Mouse (Mus musculus) embryonic facial prominence, embryonic 13.5 days (tissue): Measurements from ENCODE around the gene Abat. TPM values are rescaled to one million over a fixed set of nuclear protein-coding genes. Genes with fewer than 3 reads are reported as not detected.
"Not testable (repeated sequence)": the region's sequence is repeated elsewhere in the genome, so short reads cannot be mapped to it uniquely, and the experiment has no call there.

Experiments used
- ATAC-seq: fragments of 200-750 bp; cut with Nextera tagmentation; 2 replicates; pipeline ENCODE4 v1.8.0; 2017; ENCODE audit warnings: low read depth; ENCODE audit not compliant: insufficient number of reproducible peaks, insufficient read depth, low FRiP score, low TSS enrichment
- H3K27ac ChIP-seq: fragments of 300-500 bp; sonication (generic); 2 replicates; pipeline ENCODE4 v1.5.1; 2015; ENCODE audit warnings: moderate library complexity, mild to moderate bottlenecking, inconsistent platforms
- H3K27me3 ChIP-seq: fragments of 300-500 bp; sonication (generic); 2 replicates; pipeline ENCODE4 v1.6.1; 2015; ENCODE audit warnings: mild to moderate bottlenecking, inconsistent platforms
- H3K36me3 ChIP-seq: fragments of 300-500 bp; sonication (generic); 2 replicates; pipeline ENCODE4 v1.6.1; 2015; ENCODE audit warnings: mild to moderate bottlenecking, inconsistent platforms
- H3K4me1 ChIP-seq: fragments of 300-500 bp; sonication (generic); 2 replicates; pipeline ENCODE4 v1.6.1; 2015; ENCODE audit warnings: inconsistent platforms
- H3K4me2 ChIP-seq: fragments of 300-500 bp; sonication (generic); 2 replicates; pipeline ENCODE4 v1.6.1; 2015; ENCODE audit warnings: moderate library complexity, mild to moderate bottlenecking, inconsistent platforms
- H3K4me3 ChIP-seq: fragments of 300-500 bp; sonication (generic); 2 replicates; pipeline ENCODE4 v1.5.1; 2015; ENCODE audit warnings: mild to moderate bottlenecking, inconsistent platforms
- H3K9ac ChIP-seq: fragments of 300-500 bp; sonication (generic); 2 replicates; pipeline ENCODE4 v1.6.1; 2015; ENCODE audit warnings: mild to moderate bottlenecking, inconsistent platforms
- H3K9me3 ChIP-seq: fragments of 300-500 bp; sonication (generic); 2 replicates; pipeline ENCODE4 v1.6.1; 2016; ENCODE audit warnings: inconsistent platforms
- WGBS: fragments of 180-500 bp; shearing (Covaris S2); methylation state at CpG from one replicate; pipeline ENCODE4 v1.1.7; 2015; ENCODE audit warnings: mixed read lengths; 5-methylcytosine and 5-hydroxymethylcytosine counted together
- polyA plus RNA-seq: library from polyadenylated mRNA; unstranded; fragments of >200 nt; fragmentation: Nextera tagmentation; extraction: Ambion mirVana; gene quantifications from 2 replicates; pipeline ENCODE4 v1.2.1, GENCODE M21; 2015

The Abat gene
- polyA plus RNA-seq, 1 experiment from 2014 or later, result 25.2 TPM

DNA sequence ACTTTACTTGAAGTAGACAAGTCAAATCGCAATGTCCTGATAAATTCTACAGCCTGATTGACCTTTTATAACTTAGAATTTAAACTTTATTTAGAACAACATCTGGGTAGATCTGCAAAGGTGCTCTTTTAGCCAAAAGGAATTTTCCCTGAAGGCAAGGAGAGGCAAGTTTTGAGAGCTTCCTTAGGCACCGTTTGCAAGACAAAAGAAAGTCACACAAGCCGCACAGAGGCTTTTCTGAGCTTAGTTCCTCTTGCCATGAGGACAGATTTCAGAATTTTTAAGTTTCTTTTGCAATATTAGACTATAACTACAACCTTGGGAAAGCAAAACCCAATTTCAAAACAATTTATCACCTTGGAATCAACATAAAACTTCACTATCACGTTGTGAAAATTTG lies 47.9 kb downstream of the Abat start:
- ATAC-seq, H3K36me3 ChIP-seq, H3K4me1 ChIP-seq, H3K4me3 ChIP-seq, H3K27me3 ChIP-seq, H3K9ac ChIP-seq, H3K4me2 ChIP-seq, H3K27ac ChIP-seq: not testable (repeated sequence)
- H3K9me3 ChIP-seq, result peaks cover 11% of the 10 kb centered on the region
- 33% methylated on average over 4 of the region's 4 CpGs for WGBS

DNA sequence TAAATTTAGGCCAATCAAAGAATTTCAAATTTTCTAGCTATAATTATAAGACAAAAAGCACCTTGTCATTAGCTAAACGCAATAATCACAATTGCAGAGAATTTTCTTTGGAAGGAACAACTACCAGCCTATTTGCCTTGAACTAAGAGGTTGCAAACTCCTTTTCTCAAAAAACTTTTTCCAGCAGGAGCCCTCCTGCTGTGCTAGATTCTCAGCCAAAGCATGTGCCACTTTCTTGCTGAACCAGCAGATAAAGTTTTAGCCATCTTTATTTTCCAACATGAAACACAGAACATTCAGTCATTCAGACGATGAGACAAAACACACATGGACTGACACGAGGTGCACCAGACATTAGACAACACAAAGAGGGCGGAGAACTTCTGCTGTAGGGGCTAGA lies 48.6 kb downstream of the Abat start:
- ATAC-seq, H3K4me2 ChIP-seq, H3K4me3 ChIP-seq, H3K36me3 ChIP-seq, H3K27me3 ChIP-seq, H3K4me1 ChIP-seq, H3K9ac ChIP-seq, H3K27ac ChIP-seq: not testable (repeated sequence)
- 42% methylated on average over 4 of the region's 4 CpGs for WGBS
- H3K9me3 ChIP-seq, result peaks cover 11% of the 10 kb centered on the region

DNA sequence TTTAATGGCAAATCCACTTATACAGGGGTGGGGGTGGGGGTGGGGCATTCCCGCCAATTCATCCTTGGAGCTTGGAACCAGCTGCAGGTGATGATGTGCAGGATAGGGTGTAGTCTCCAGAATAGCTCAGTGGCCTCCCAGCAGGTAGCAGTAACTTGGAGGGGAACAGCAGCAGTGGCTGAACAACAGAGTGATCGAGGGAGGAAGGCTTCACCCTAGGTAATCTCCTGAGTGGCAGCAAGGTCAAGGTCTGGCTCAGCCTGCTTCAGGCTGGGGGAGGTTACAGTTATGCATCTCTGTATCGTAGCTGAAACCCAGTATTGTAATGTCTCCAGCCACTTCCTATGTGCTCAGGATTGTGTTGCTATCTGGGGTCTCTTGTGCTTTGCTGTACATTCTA lies 49.6 kb downstream of the Abat start:
- not testable (repeated sequence) for H3K36me3 ChIP-seq, H3K9ac ChIP-seq, H3K27ac ChIP-seq, H3K4me2 ChIP-seq, H3K4me1 ChIP-seq, H3K27me3 ChIP-seq, H3K4me3 ChIP-seq, ATAC-seq
- H3K9me3 ChIP-seq, result peaks cover 11% of the 10 kb centered on the region
- WGBS, result 65% methylated on average over 3 of the region's 3 CpGs

DNA sequence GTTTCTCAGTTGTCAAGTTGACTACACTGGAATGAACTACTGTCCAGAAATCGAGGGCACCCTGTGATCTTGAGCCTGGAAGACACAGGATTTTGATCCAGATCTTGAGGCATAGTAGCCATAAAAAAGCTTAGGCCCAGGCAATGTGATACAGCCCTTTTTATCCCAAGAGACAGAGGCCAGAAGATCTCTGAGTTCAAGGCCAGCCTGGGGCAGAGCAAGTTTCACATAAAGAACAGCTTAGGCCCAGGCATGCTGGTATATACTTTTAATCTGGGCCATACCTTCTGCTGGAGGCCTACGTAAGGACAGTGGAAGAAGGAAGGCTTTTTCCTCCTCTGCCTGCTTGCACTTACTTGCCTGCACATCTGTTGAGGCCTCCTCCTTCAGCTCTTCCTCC lies 51.6 kb downstream of the Abat start:
- Histone ChIP-seq H3K4me3 (no peak overlapping the region), H3K27ac (no peak overlapping the region), H3K4me1 (no peaks in the 10 kb centered on the region), H3K4me2 (no peak overlapping the region), H3K9ac (no peak overlapping the region), H3K27me3 (no peaks in the 10 kb centered on the region), H3K9me3 (peaks cover 5% of the 10 kb centered on the region), H3K36me3 (peaks cover 3% of the 10 kb centered on the region; the same call in 1 of the 2 replicates)
- ATAC-seq, result no peak
- 82% methylated on average over 2 of the region's 2 CpGs for WGBS

DNA sequence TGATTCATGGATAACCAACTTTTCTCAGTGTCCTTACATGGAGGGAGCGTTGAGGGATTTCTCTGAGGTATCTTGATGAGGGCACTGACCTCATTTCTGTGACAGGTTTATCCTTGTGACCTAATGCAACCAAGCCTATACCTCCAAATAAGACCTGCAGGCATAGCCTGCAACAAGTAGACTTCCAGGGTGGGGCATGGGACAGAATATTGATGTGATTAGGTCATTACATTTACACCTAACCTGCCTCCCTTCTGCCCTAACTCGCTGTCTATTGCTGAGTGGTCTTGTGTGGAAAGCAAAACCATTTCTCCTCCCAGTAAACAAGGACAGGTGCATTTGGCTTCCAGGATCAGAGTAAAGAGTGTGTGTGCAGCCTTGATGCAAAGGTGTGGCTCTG lies 52.3 kb downstream of the Abat start:
- no peak for ATAC-seq
- 81% methylated on average over 2 of the region's 2 CpGs for WGBS
- no peak overlapping the region for H3K27ac ChIP-seq

DNA sequence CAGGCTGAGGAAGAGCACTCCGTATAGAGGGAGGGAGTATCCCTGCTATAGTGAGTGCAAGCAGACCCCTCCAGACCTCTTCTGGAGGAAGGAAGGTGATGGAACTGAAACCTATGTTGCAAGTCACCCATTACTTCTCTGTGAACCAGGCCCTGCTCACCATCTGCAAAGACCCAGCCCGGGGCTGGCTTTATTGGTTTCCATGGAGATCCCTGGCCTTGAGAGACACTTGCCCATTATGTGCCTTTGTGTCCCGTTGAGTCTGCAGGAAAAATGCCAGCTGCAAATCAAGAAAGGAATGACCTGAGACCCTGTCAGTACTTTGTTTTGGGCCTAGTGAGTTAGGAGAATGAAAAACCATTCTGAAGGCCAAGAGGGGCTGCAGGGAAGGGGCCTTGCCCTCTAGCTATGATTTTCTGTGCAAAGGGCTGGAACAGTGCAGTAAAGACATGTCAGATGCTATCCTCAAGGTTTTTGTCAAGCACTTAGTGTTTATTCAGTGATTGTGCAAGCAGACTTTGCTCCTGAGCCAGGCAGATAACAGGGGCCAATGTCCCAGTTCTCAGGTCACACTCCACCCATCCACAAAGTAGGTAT lies 53.0 kb downstream of the Abat start:
- Histone ChIP-seq H3K4me3 (no peak overlapping the region), H3K4me1 (no peaks in the 10 kb centered on the region), H3K36me3 (no peaks in the 10 kb centered on the region), H3K9me3 (no peaks in the 10 kb centered on the region), H3K27ac (no peak overlapping the region), H3K4me2 (no peak overlapping the region), H3K9ac (no peak overlapping the region), H3K27me3 (no peaks in the 10 kb centered on the region)
- 14% methylated on average over 3 of the region's 3 CpGs for WGBS
- no peak for ATAC-seq

More for the DNA sequence above, 52.3 kb downstream of the Abat start:
- Histone ChIP-seq H3K36me3 (no peaks in the 10 kb centered on the region), H3K4me1 (no peaks in the 10 kb centered on the region), H3K4me3 (no peak overlapping the region), H3K27me3 (no peaks in the 10 kb centered on the region), H3K9me3 (no peaks in the 10 kb centered on the region), H3K4me2 (no peak overlapping the region), H3K9ac (no peak overlapping the region)

DNA sequence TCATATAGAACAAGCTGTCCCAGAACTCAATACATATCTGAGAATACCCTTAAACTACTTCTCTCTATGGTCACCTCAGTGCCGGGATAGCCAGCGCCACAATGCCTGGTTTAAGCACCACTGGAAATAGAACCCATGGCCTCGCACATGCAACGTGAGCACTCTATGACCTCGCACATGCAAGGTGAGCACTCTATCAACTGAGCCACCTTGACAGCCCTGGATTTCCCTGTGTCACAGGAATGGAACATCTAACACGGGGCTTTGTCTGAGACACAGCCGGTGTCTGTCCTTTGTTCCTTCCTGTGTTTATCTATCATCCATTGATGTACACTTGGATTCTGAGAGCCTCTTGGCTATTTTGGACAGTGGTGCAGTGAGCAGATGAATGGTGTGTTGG lies 55.7 kb downstream of the Abat start:
- ATAC-seq, result no peak
- no peak overlapping the region for H3K9ac ChIP-seq
- WGBS, result 88% methylated on average over 7 of the region's 7 CpGs

DNA sequence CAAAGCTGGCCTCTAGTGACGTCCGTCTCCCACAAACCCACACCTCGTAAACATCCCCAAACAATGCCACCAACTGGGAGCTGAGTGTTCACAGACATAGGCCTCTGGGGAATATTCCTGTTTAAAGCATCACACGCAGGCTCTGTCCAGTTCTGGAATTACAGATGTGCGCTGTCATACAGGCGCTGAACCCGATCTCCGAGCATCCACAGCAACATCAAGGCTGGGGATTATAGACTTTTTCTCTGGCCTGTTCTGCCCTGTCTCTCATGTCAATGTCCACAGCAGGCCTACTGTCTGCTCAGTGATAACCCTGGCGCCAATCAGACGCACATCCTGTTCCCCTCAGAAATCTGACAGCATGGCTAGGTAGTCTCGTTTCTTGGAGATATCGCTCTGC lies 57.1 kb downstream of the Abat start:
- peaks cover 20% of the 10 kb centered on the region for H3K36me3 ChIP-seq
- H3K27me3 ChIP-seq, result no peaks in the 10 kb centered on the region
- H3K4me2 ChIP-seq, result no peak overlapping the region
- no peak overlapping the region for H3K9ac ChIP-seq
- H3K4me3 ChIP-seq, result no peak overlapping the region
- H3K4me1 ChIP-seq, result no peaks in the 10 kb centered on the region
- 80% methylated on average over 12 of the region's 12 CpGs for WGBS
- no peak for ATAC-seq
- H3K27ac ChIP-seq, result no peak overlapping the region
- no peaks in the 10 kb centered on the region for H3K9me3 ChIP-seq

More for the DNA sequence above, 55.7 kb downstream of the Abat start:
- H3K4me2 ChIP-seq, result no peak overlapping the region
- no peaks in the 10 kb centered on the region for H3K4me1 ChIP-seq
- peaks cover 7% of the 10 kb centered on the region; the same call in 1 of the 2 replicates for H3K36me3 ChIP-seq
- H3K27ac ChIP-seq, result no peak overlapping the region
- no peaks in the 10 kb centered on the region for H3K9me3 ChIP-seq
- no peak overlapping the region for H3K4me3 ChIP-seq
- no peaks in the 10 kb centered on the region for H3K27me3 ChIP-seq

DNA sequence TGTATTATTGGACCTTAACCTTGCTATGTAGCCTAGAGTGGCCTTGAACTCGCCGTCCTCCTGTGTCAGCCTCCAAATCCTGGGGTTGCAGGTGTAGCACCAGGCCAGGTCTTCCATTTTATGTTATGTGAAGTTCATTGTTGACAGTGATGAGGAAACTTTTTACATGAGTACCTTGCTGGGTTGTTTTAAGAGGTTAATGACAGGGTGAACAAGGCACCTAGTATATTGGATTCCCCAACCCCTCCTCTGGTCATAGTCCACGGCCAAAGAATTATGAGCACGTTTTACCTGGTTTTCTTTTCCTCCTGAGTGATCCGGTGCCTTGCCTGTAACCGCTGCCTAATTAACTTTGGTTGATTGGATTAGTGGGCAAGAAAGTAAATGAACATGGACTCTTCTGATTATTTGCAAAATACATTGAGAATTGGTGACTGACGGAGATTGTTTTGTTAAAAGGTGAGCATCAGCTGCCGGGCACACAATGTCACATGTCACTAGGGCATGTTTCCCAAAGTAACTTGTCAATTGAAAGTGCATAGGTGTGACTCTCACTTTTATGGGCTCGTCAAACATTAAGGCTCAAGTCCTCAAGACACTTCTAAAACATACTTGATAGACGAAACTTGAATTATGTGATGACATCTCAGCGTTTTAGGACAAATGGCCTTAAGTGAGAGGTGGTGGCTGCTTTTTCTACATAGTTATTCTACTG lies 57.8 kb downstream of the Abat start:
- ATAC-seq, result no peak
- Histone ChIP-seq H3K36me3 (peaks cover 20% of the 10 kb centered on the region), H3K4me1 (no peaks in the 10 kb centered on the region), H3K4me2 (no peak overlapping the region), H3K4me3 (no peak overlapping the region), H3K27ac (no peak overlapping the region), H3K9me3 (no peaks in the 10 kb centered on the region), H3K9ac (no peak overlapping the region), H3K27me3 (no peaks in the 10 kb centered on the region)
- 81% methylated on average over 11 of the region's 11 CpGs for WGBS

DNA sequence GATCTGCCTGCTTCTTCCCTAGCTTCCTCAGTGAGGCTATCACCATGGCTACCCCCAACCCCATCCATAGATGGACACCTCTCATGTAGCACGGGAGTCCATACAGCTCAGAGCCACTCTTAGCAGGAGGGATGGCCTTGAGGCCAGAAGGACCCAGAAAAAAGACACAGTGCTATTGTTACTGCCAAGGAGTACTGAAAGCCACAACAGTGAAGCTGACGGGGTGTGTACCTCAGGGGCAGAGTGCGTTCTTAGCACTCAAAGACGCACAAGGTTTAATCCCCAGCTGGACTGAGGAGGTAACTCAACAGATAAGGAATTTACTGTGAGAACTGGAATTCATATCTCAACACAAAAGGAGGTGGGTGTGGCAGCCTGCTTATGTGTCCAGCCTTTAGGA lies 59.8 kb downstream of the Abat start:
- H3K9me3 ChIP-seq, result no peaks in the 10 kb centered on the region
- no peak overlapping the region for H3K9ac ChIP-seq
- WGBS, result 68% methylated on average over 4 of the region's 4 CpGs
- H3K4me3 ChIP-seq, result no peak overlapping the region
- H3K27ac ChIP-seq, result no peak overlapping the region
- H3K4me1 ChIP-seq, result no peaks in the 10 kb centered on the region
- peaks cover 20% of the 10 kb centered on the region for H3K36me3 ChIP-seq
- no peaks in the 10 kb centered on the region for H3K27me3 ChIP-seq
- ATAC-seq, result no peak
- H3K4me2 ChIP-seq, result no peak overlapping the region

DNA sequence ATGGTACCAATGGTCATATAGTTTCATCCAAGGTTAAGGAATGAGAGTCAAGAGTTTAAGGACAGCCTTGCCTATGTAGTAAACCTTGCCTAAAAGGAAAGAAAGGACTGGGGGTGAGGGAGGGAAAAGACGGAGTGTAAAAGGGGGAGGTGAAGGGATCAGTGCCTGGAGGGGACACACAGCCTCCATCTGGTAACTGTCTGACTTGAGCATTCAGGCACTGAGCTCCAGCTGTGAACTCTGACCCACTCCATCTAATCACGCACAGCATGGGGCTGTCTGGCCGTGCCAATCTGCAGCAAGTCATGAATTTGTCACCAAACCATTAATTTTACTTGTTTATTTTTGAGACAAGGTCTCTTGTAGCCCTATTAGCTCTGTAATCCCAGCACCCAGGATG lies 60.5 kb downstream of the Abat start:
- H3K9ac ChIP-seq, result no peak overlapping the region
- no peaks in the 10 kb centered on the region for H3K9me3 ChIP-seq
- no peak overlapping the region for H3K4me2 ChIP-seq
- no peak for ATAC-seq
- peaks cover 24% of the 10 kb centered on the region for H3K36me3 ChIP-seq
- H3K27me3 ChIP-seq, result no peaks in the 10 kb centered on the region
- no peak overlapping the region for H3K27ac ChIP-seq
- no peaks in the 10 kb centered on the region for H3K4me1 ChIP-seq
- WGBS, result 25% methylated on average over 3 of the region's 3 CpGs
- no peak overlapping the region for H3K4me3 ChIP-seq

DNA sequence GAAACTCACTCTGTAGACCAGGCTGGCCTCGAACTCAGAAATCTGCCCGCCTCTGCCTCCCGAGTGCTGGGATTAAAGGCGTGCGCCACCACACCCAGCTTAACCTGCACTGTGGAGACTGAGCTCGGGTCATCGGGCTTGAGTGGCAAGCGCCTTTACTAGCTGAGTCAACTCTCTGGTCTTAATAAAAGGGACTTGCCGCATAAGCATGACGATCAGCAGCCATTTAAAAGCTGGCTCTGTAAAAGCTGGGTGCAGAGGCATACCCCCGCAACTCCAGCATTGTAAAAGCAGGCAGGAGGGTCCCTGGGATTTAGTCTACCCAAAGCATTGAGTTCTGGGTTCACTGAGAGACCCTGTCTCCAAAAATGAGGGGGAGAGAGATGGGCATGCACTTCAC lies 61.1 kb downstream of the Abat start:
- no peak overlapping the region for H3K27ac ChIP-seq
- no peaks in the 10 kb centered on the region for H3K9me3 ChIP-seq
- no peak overlapping the region for H3K9ac ChIP-seq
- 90% methylated on average over 11 of the region's 11 CpGs for WGBS
- H3K4me2 ChIP-seq, result no peak overlapping the region
- peaks cover 24% of the 10 kb centered on the region for H3K36me3 ChIP-seq
- H3K27me3 ChIP-seq, result no peaks in the 10 kb centered on the region
- ATAC-seq, result no peak
- H3K4me3 ChIP-seq, result no peak overlapping the region
- H3K4me1 ChIP-seq, result no peaks in the 10 kb centered on the region
